Mouse (Mus musculus): Measurements from ENCODE around the gene St3gal3. TPM values are rescaled to one million over a fixed set of nuclear protein-coding genes. Genes with fewer than 3 reads are reported as not detected.

The St3gal3 gene
- polyA plus RNA-seq, 1 experiment from 2014 or later: 7.6 TPM

DNA sequence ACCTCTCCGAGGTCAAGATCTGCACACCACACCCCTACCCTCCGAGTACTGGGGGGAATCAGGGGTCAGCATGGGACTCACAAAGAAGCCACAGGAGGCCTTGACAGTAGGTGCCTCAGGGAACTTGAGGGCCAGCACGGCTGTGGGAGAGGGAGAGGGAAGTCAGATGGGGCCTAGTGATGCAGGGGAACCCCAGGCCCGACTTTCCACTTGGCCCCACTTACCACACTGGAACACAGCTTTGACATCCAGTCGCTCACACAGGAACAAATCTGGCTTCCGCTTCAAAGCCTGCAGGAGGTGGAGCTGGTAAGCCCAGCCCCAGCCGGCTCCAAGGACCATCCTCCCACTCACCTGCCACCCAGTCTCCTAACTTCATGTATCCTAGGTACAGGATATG is 239.4 kb downstream of the St3gal3 start:
- Histone ChIP-seq H3K4me1 (replicated peaks; ENCODE audit: control insufficient read depth, insufficient read depth, low read length) (peaks cover 11% of the 10 kb centered on the region), H3K27ac (ENCODE audit: low read depth, low read length) (no peak overlapping the region), H3K4me2 (ENCODE audit: low read depth, low read length, severe bottlenecking) (no peak overlapping the region), H3K9me3 (ENCODE audit: control insufficient read depth, low read length) (no peaks in the 10 kb centered on the region), H3K36me3 (ENCODE audit: control insufficient read depth, insufficient read depth, low read length) (peaks cover 4% of the 10 kb centered on the region; the same call in 1 of the 2 replicates), H3K27me3 (ENCODE audit: control insufficient read depth, insufficient read depth, low read length) (no peaks in the 10 kb centered on the region), H3K4me3 (ENCODE audit: low read depth, low read length) (no peak overlapping the region), H3K9ac (ENCODE audit: low read length) (no peak overlapping the region)
- WGBS: 87% methylated on average over 7 of the region's 7 CpGs
- DNase-seq (ENCODE audit: low spot score): no peak
- ATAC-seq (replicated peaks; ENCODE audit: low FRiP score): no peak

DNA sequence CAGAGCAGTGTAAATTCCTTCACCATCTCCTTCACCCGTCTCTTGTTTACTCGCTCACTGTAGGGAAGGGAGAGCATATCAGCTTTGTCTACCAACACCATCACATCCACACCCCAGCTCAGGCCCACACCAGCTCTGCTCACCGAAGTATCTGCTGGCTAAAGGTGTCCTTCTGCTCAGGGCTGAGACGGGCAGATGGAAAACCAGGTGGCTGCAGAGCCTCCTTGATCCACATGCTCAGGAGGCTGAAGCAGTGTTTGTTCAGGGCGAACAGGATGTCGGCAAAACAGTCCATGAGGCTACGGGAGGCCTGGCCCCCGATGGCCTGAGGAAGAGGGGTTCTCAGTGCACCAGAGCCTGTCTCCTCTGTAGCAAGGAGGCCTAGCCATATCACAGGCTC is 240.1 kb downstream of the St3gal3 start:
- H3K36me3 ChIP-seq (ENCODE audit: control insufficient read depth, insufficient read depth, low read length): no peaks in the 10 kb centered on the region; the same call in 1 of the 2 replicates
- no peak overlapping the region for H3K4me3 ChIP-seq (ENCODE audit: low read depth, low read length)
- H3K4me2 ChIP-seq (ENCODE audit: low read depth, low read length, severe bottlenecking): no peak overlapping the region
- DNase-seq (ENCODE audit: low spot score): no peak
- H3K4me1 ChIP-seq (replicated peaks; ENCODE audit: control insufficient read depth, insufficient read depth, low read length): peaks cover 11% of the 10 kb centered on the region
- no peak overlapping the region for H3K9ac ChIP-seq (ENCODE audit: low read length)
- no peak overlapping the region for H3K27ac ChIP-seq (ENCODE audit: low read depth, low read length)
- 97% methylated on average over 8 of the region's 8 CpGs for WGBS
- H3K27me3 ChIP-seq (ENCODE audit: control insufficient read depth, insufficient read depth, low read length): no peaks in the 10 kb centered on the region
- no peak for ATAC-seq (replicated peaks; ENCODE audit: low FRiP score)
- H3K9me3 ChIP-seq (ENCODE audit: control insufficient read depth, low read length): no peaks in the 10 kb centered on the region

DNA sequence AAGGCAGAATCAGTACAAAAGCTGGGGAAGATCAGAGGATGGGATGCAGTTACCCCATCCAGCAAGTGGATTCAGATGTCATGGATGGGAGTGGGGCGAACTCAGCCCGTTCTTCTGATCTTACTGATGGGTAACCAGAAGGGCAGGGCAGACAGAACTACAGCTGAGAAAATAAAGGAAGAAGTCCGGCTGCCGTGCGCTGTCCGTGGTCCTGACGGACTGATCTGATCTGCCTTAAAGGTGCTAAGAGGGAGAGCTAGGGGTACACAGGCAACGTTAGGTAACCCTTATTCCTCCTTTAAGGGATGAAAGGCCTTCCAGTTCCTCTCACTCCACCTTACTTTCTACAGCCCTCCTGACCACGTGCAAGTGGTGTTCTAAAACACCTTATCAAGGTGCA is 241.3 kb downstream of the St3gal3 start:
- H3K27me3 ChIP-seq (ENCODE audit: control insufficient read depth, insufficient read depth, low read length): no peaks in the 10 kb centered on the region
- no peak overlapping the region for H3K27ac ChIP-seq (ENCODE audit: low read depth, low read length)
- H3K4me1 ChIP-seq (replicated peaks; ENCODE audit: control insufficient read depth, insufficient read depth, low read length): peaks cover 11% of the 10 kb centered on the region
- H3K4me3 ChIP-seq (ENCODE audit: low read depth, low read length): no peak overlapping the region
- no peak overlapping the region for H3K9ac ChIP-seq (ENCODE audit: low read length)
- 23% methylated on average over 9 of the region's 9 CpGs for WGBS
- DNase-seq (ENCODE audit: low spot score) (peak; percentile 75), ATAC-seq (replicated peaks; ENCODE audit: low FRiP score) (no peak)
- H3K36me3 ChIP-seq (ENCODE audit: control insufficient read depth, insufficient read depth, low read length): no peaks in the 10 kb centered on the region; the same call in 1 of the 2 replicates
- no peak overlapping the region for H3K4me2 ChIP-seq (ENCODE audit: low read depth, low read length, severe bottlenecking)
- H3K9me3 ChIP-seq (ENCODE audit: control insufficient read depth, low read length): no peaks in the 10 kb centered on the region

DNA sequence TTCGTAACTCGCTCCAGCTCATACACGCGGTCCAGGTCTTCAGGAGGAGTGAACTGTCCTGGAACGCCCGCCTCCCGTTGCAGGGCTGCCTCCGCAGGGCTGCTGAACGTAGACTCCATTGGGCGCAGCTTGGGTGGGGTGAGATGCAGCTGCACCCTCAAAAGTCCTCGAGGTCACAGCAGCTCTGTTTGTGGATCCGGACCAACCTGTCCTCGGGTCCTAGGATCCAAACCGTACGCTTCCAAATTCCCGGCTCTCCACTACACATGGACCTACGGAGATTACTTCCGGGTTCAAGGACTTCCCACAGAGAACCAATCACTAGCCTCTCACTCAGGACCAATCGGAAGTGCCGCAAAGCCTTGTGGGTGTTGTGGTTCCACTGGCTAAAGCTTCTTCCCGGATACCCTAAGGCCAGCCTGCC is 243.0 kb downstream of the St3gal3 start, which contains the start of gene Dph2:
TSS of gene Dph2 (minus strand) at position 295 of the 424 bp plus-strand sequence.
- no peaks in the 10 kb centered on the region for H3K27me3 ChIP-seq (ENCODE audit: control insufficient read depth, insufficient read depth, low read length)
- H3K4me1 ChIP-seq (replicated peaks; ENCODE audit: control insufficient read depth, insufficient read depth, low read length): peaks cover 14% of the 10 kb centered on the region
- peak within 1 kb of the TSS; percentile 75 for H3K4me3 ChIP-seq (ENCODE audit: low read depth, low read length)
- peak; percentile 89 for ATAC-seq (replicated peaks; ENCODE audit: low FRiP score)
- WGBS: under 1% methylated on average over 21 of the region's 21 CpGs
- no peaks in the 10 kb centered on the region for H3K9me3 ChIP-seq (ENCODE audit: control insufficient read depth, low read length)
- H3K27ac ChIP-seq (ENCODE audit: low read depth, low read length): no peak within 1 kb of the TSS
- no peaks in the 10 kb centered on the region; the same call in 1 of the 2 replicates for H3K36me3 ChIP-seq (ENCODE audit: control insufficient read depth, insufficient read depth, low read length)
- peak within 1 kb of the TSS; percentile 61 for H3K9ac ChIP-seq (ENCODE audit: low read length)
- DNase-seq (ENCODE audit: low spot score): peak; percentile 86
- H3K4me2 ChIP-seq (ENCODE audit: low read depth, low read length, severe bottlenecking): peak within 1 kb of the TSS; percentile 74

DNA sequence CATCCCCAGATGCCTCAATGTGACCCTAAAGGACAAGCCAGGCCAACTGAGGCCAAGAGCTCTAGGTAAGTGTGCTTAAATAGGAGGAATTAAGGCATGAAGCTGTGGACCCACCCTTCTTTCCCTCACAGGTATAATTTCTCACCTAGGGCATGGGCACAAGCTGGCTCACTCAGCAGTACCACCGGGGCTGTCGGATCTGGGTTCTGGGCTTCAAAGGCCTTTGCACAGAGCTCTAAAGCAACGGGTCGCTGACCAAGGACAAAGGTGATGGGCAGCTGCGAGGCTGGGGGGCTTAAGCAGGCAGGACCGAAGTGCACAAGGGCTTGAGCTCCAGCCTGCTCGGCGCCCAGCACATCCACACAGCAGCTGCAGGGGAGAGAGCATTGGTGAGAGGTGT is 244.0 kb downstream of the St3gal3 start:
- Histone ChIP-seq H3K27me3 (ENCODE audit: control insufficient read depth, insufficient read depth, low read length) (no peaks in the 10 kb centered on the region), H3K4me1 (replicated peaks; ENCODE audit: control insufficient read depth, insufficient read depth, low read length) (peaks cover 19% of the 10 kb centered on the region), H3K27ac (ENCODE audit: low read depth, low read length) (no peak overlapping the region), H3K4me3 (ENCODE audit: low read depth, low read length) (peak overlapping the region; percentile 75; the same call in 1 of the 2 replicates), H3K9me3 (ENCODE audit: control insufficient read depth, low read length) (no peaks in the 10 kb centered on the region), H3K9ac (ENCODE audit: low read length) (no peak overlapping the region), H3K4me2 (ENCODE audit: low read depth, low read length, severe bottlenecking) (peak overlapping the region; percentile 74; the same call in 1 of the 2 replicates), H3K36me3 (ENCODE audit: control insufficient read depth, insufficient read depth, low read length) (no peaks in the 10 kb centered on the region; the same call in 1 of the 2 replicates)
- ATAC-seq (replicated peaks; ENCODE audit: low FRiP score): no peak
- no peak for DNase-seq (ENCODE audit: low spot score)
- 66% methylated on average over 8 of the region's 8 CpGs for WGBS

DNA sequence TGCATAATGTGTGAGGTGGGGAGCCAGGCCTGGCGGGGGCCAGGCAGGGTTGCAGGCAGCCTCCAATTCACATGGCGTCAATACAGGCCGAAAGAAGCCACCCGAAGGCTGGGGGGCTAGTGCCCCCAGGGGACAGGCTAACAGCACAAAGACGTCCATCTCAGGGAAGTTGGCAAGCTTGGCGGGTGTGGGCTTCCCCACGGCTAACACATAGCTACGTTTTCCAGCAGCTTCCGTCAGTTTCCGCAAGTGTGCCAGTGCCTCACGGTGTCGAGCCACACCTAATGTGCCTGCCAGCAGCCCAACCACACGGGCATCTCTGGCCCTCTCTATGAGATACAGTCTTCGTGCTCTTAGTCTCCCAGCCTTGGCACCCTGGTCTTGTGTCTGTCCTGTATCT is 244.7 kb downstream of the St3gal3 start:
- Histone ChIP-seq H3K36me3 (ENCODE audit: control insufficient read depth, insufficient read depth, low read length) (no peaks in the 10 kb centered on the region; the same call in 1 of the 2 replicates), H3K4me2 (ENCODE audit: low read depth, low read length, severe bottlenecking) (no peak overlapping the region), H3K9ac (ENCODE audit: low read length) (no peak overlapping the region), H3K27me3 (ENCODE audit: control insufficient read depth, insufficient read depth, low read length) (no peaks in the 10 kb centered on the region), H3K27ac (ENCODE audit: low read depth, low read length) (no peak overlapping the region), H3K4me3 (ENCODE audit: low read depth, low read length) (no peak overlapping the region), H3K4me1 (replicated peaks; ENCODE audit: control insufficient read depth, insufficient read depth, low read length) (peaks cover 19% of the 10 kb centered on the region), H3K9me3 (ENCODE audit: control insufficient read depth, low read length) (no peaks in the 10 kb centered on the region)
- 90% methylated on average over 14 of the region's 14 CpGs for WGBS
- DNase-seq (ENCODE audit: low spot score) (no peak), ATAC-seq (replicated peaks; ENCODE audit: low FRiP score) (no peak)

DNA sequence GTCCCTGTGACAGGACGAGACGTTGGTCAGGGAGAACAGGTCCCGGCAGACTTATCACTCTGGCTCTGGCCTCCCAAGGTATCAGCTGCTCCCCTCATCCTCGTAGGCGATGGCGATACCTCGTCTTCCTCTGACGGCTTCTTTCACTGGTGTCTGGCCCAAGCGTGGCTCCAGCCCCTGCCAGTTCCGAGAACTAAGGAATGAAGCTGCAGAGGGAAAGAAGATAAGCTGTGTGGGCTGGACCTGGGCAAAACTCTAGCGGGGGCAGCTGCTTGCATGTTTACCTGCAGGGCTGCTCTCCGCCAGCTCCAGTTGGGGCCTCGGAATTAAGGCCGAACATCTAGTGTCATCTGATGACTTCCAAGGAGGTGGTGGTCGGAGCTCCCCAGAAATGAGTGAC is 245.2 kb downstream of the St3gal3 start:
- Histone ChIP-seq H3K4me1 (replicated peaks; ENCODE audit: control insufficient read depth, insufficient read depth, low read length) (peaks cover 19% of the 10 kb centered on the region), H3K9ac (ENCODE audit: low read length) (no peak overlapping the region), H3K4me2 (ENCODE audit: low read depth, low read length, severe bottlenecking) (no peak overlapping the region), H3K4me3 (ENCODE audit: low read depth, low read length) (no peak overlapping the region), H3K36me3 (ENCODE audit: control insufficient read depth, insufficient read depth, low read length) (no peaks in the 10 kb centered on the region; the same call in 1 of the 2 replicates), H3K27me3 (ENCODE audit: control insufficient read depth, insufficient read depth, low read length) (no peaks in the 10 kb centered on the region), H3K9me3 (ENCODE audit: control insufficient read depth, low read length) (no peaks in the 10 kb centered on the region), H3K27ac (ENCODE audit: low read depth, low read length) (no peak overlapping the region)
- ATAC-seq (replicated peaks; ENCODE audit: low FRiP score) (no peak), DNase-seq (ENCODE audit: low spot score) (no peak)
- WGBS: 90% methylated on average over 15 of the region's 15 CpGs

DNA sequence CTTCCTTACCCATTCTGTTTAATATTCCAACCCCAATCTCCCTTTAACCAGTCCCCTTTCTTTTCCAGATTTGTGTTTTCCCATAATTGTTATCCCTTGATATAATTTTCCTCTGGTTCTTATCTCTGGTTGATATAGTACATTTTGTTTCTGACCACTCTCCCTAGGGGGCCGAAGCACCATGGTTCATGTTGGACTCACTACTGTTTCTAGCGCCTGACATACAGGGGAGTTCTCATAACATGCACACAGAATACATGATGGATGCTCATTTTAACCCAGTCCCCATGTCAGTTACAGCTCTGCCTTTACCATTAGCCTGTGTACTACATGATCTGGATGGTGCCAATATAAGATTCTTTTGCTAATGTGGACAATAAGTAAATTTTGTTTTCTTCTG is 246.8 kb downstream of the St3gal3 start:
- Histone ChIP-seq H3K9ac (ENCODE audit: low read length) (no peak overlapping the region), H3K27me3 (ENCODE audit: control insufficient read depth, insufficient read depth, low read length) (no peaks in the 10 kb centered on the region), H3K36me3 (ENCODE audit: control insufficient read depth, insufficient read depth, low read length) (no peaks in the 10 kb centered on the region; the same call in 1 of the 2 replicates), H3K27ac (ENCODE audit: low read depth, low read length) (no peak overlapping the region), H3K4me3 (ENCODE audit: low read depth, low read length) (peak overlapping the region; percentile 87), H3K9me3 (ENCODE audit: control insufficient read depth, low read length) (no peaks in the 10 kb centered on the region), H3K4me1 (replicated peaks; ENCODE audit: control insufficient read depth, insufficient read depth, low read length) (peaks cover 26% of the 10 kb centered on the region), H3K4me2 (ENCODE audit: low read depth, low read length, severe bottlenecking) (peak overlapping the region; percentile 91; the same call in 1 of the 2 replicates)
- no peak for DNase-seq (ENCODE audit: low spot score)
- ATAC-seq (replicated peaks; ENCODE audit: low FRiP score): no peak
- WGBS: 73% methylated on average over 2 of the region's 2 CpGs

DNA sequence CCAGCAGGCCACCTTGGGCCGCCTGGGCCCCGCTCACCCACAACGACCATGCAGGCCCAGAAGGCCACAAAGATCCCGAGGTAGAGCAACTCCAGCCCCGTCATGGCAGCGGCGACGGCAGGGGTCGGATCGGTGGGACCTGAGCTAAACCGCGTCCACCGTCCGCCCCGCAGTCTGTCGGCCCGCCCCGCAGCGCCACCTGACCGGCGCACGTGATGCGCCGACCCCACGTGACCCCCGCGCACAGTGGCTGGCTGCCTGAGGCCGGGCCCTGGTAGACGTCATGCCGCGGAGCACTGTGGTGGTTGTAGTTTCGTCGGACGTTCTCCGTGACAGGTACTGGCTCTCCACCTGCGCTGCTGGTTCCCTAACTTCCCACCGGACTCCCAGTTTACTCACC is 247.6 kb downstream of the St3gal3 start, which contains the start of gene Atp6v0b:
TSS of gene Atp6v0b (minus strand) at position 201 of the 400 bp plus-strand sequence.
- ATAC-seq (replicated peaks; ENCODE audit: low FRiP score): peak; percentile 88
- H3K9me3 ChIP-seq (ENCODE audit: control insufficient read depth, low read length): no peaks in the 10 kb centered on the region
- WGBS: under 1% methylated on average over 35 of the region's 37 CpGs
- H3K4me1 ChIP-seq (replicated peaks; ENCODE audit: control insufficient read depth, insufficient read depth, low read length): peaks cover 26% of the 10 kb centered on the region
- peak within 1 kb of the TSS; percentile 87 for H3K4me3 ChIP-seq (ENCODE audit: low read depth, low read length)
- H3K27me3 ChIP-seq (ENCODE audit: control insufficient read depth, insufficient read depth, low read length): no peaks in the 10 kb centered on the region
- peak within 1 kb of the TSS; percentile 31; the same call in 1 of the 2 replicates for H3K27ac ChIP-seq (ENCODE audit: low read depth, low read length)
- peak within 1 kb of the TSS; percentile 82 for H3K9ac ChIP-seq (ENCODE audit: low read length)
- H3K36me3 ChIP-seq (ENCODE audit: control insufficient read depth, insufficient read depth, low read length): no peaks in the 10 kb centered on the region; the same call in 1 of the 2 replicates
- DNase-seq (ENCODE audit: low spot score): peak; percentile 95
- peak within 1 kb of the TSS; percentile 91 for H3K4me2 ChIP-seq (ENCODE audit: low read depth, low read length, severe bottlenecking)
